Mouse (Mus musculus) intestine, postnatal 0 days (tissue): ENCODE results near the gene Enc1. TPM values are rescaled to one million over a fixed set of nuclear protein-coding genes. Genes with fewer than 3 reads are reported as not detected.

ENCODE experiments used
- ATAC-seq: fragments of 200-750 bp; cut with Nextera tagmentation; 2 replicates; pipeline ENCODE4 v1.8.0; 2017; ENCODE audit warnings: mild to moderate bottlenecking, moderate TSS enrichment, moderate library complexity
- H3K27ac ChIP-seq: fragments of 300-500 bp; sonication (generic); 2 replicates; pipeline ENCODE4 v1.5.1; 2014; ENCODE audit warnings: mild to moderate bottlenecking, low read depth, low read length, moderate library complexity
- H3K27me3 ChIP-seq: fragments of 300-500 bp; sonication (generic); replicated peaks from 2 replicates; pipeline ENCODE4 v1.6.1; 2014; ENCODE audit warnings: low read length, mixed read lengths; ENCODE audit not compliant: control insufficient read depth, insufficient read depth
- H3K36me3 ChIP-seq: fragments of 300-500 bp; sonication (generic); 2 replicates; pipeline ENCODE4 v1.6.1; 2014; ENCODE audit warnings: mild to moderate bottlenecking, moderate library complexity; ENCODE audit not compliant: control insufficient read depth, insufficient read depth
- H3K4me1 ChIP-seq: fragments of 300-500 bp; sonication (generic); replicated peaks from 2 replicates; pipeline ENCODE4 v1.6.1; 2014; ENCODE audit warnings: antibody characterized with exemption, low read length, mixed read lengths; ENCODE audit not compliant: control insufficient read depth, insufficient read depth
- H3K4me2 ChIP-seq: fragments of 300-500 bp; sonication (generic); replicated peaks from 2 replicates; pipeline ENCODE4 v1.6.1; 2014; ENCODE audit warnings: low read depth, mild to moderate bottlenecking, moderate library complexity
- H3K4me3 ChIP-seq: fragments of 300-500 bp; sonication (generic); 2 replicates; pipeline ENCODE4 v1.5.1; 2014; ENCODE audit warnings: low read depth, low read length
- H3K9ac ChIP-seq: fragments of 300-500 bp; sonication (generic); 2 replicates; pipeline ENCODE4 v1.6.1; 2014; ENCODE audit warnings: mild to moderate bottlenecking, low read depth, low read length
- H3K9me3 ChIP-seq: fragments of 300-500 bp; sonication (generic); 2 replicates; pipeline ENCODE4 v1.6.1; 2016; ENCODE audit warnings: mixed run types; ENCODE audit not compliant: control insufficient read depth
- CTCF ChIP-seq: sonication (generic); IDR thresholded peaks from 2 replicates; pipeline ENCODE4 v1.5.1; 2016; ENCODE audit warnings: low read depth, mild to moderate bottlenecking, control low read depth, antibody characterized with exemption, moderate library complexity
- WGBS: fragments of 180-500 bp; shearing (Covaris S2); extraction: QIAGEN DNeasy Blood & Tissue Kit; methylation state at CpG from one replicate; pipeline ENCODE4 v1.1.7; 2014; 5-methylcytosine and 5-hydroxymethylcytosine counted together
- polyA plus RNA-seq: library from polyadenylated mRNA; unstranded; fragments of >200 nt; fragmentation: Nextera tagmentation; extraction: Ambion mirVana; gene quantifications from 2 replicates; pipeline ENCODE4 v1.2.1, GENCODE M21; 2015

The Enc1 gene
- polyA plus RNA-seq, 1 experiment from 2014 or later, result 2.3 TPM

DNA sequence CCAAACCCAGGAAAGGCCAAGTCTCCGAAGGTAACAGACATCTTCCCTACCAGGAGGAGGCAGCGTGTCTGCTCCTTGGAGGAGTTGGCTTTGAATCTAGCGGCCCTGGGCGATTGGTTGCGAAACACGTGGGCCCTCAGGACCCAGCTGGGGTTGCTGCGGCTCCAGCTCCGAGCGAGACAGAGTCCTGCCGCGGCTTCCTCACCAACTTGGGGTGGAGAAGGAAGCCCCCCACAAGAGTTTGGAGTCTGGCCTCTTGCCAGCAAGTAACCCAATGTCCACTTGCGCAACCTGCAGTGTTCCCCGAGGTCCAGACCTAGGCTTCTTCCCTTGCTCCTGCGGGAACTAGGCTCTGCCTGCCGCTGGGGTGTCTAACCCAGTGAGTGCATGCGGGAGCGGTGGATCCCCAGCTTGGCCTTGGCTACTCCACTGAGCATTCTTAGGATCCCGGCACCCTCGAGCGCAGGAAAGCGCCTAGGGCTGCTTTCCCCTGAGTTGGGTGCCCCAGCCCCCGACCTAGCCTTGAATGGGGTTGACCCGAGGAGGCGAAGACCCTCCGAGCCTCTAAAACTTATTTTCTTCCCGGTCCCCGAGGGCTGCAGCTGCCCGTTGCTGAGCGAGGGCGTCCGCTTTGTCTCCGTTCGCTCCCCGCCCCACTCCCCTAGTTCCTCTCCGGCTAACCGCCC, 483 bp upstream of the Enc1 start:
- Histone ChIP-seq H3K27me3 (no peaks in the 10 kb centered on the region), H3K4me1 (peaks cover 18% of the 10 kb centered on the region; the same call in 1 of the 2 replicates), H3K9me3 (no peaks in the 10 kb centered on the region), H3K4me2 (peak overlapping the region; percentile 73), H3K9ac (peak overlapping the region; percentile 55), H3K4me3 (peak overlapping the region; percentile 86), H3K27ac (peak overlapping the region; percentile 88), H3K36me3 (peaks cover 8% of the 10 kb centered on the region)
- 1% methylated on average over 34 of the region's 36 CpGs for WGBS
- TF ChIP-seq CTCF, result peak; percentile 76
- peak; percentile 62 for ATAC-seq

- ATAC-seq, result no peak
- H3K4me1 ChIP-seq, result peaks cover 18% of the 10 kb centered on the region; the same call in 1 of the 2 replicates
Measured at GRCm38 (mm10) chr13:97241787-97242280, 929 bp downstream of the Enc1 start.

DNA sequence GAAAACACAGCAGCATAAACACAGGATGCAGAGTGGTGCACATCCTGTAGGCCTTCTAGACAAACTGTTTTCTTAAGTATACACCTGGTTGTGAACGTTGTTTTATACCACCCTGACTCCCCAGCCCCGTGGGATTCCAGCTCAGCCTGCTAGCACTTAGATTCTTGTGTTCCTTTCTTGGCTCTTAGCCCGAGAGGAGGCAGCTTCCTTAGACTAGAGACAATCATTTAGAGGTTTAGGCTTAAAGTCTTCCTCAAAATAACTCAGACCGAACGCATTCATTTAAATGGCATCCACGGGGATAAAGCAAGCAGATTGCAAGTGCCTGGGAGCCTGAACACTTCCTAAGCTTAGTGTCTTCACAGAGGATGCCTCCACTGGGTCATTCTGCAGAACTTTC, 1.8 kb downstream of the Enc1 start:
- Histone ChIP-seq H3K9ac (peak overlapping the region; percentile 80; the same call in 1 of the 2 replicates), H3K4me3 (peak overlapping the region; percentile 86), H3K9me3 (no peaks in the 10 kb centered on the region), H3K36me3 (peaks cover 30% of the 10 kb centered on the region), H3K27ac (no peak overlapping the region), H3K27me3 (no peaks in the 10 kb centered on the region), H3K4me2 (peak overlapping the region; percentile 73), H3K4me1 (peaks cover 17% of the 10 kb centered on the region; the same call in 1 of the 2 replicates)
- ATAC-seq, result no peak
- no peak for TF ChIP-seq CTCF
- WGBS, result 13% methylated on average over 6 of the region's 6 CpGs

More at GRCm38 (mm10) chr13:97241787-97242280, 929 bp downstream of the Enc1 start:
- Histone ChIP-seq H3K27me3 (no peaks in the 10 kb centered on the region), H3K9ac (peak overlapping the region; percentile 80), H3K4me2 (peak overlapping the region; percentile 73), H3K27ac (peak overlapping the region; percentile 62), H3K36me3 (peaks cover 22% of the 10 kb centered on the region), H3K4me3 (peak overlapping the region; percentile 86), H3K9me3 (no peaks in the 10 kb centered on the region)
- no peak for TF ChIP-seq CTCF
- WGBS, result under 1% methylated on average over 20 of the region's 20 CpGs

DNA sequence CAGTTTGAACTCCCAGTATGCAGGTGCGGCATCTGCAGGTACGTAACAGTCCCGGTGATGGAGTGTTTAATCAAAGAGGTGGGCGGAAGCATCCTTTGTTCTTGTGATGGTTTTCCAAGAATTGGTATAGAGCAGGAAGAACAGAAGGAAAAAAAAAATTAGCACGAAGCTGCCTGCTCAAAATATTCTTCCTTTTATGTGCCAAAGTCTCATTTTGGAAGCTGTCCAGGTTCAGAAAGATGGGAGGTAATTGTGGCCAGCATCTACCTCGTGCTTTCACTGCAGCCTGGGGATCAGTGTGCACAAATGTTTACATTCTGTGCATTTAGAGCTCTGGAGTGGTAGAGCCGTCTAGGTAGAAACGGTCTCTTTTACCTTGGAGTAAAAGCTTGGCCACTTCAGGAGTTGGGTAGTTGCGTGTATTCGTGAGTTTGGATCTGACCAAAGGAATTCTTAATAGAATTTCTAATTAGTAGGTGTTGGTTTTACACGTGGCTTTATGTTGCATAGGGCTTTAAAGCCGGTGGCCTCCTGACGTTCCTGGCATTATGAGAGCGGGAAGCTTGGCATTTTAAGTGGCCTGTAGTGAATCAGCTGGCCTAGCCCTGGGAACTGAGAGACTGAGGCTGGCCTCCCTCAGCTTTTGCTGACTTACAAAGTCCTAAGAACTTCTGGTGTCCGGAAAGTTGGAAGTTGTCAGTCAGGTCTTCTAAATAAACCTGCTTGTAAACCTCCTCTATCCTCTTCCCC, 3.2 kb downstream of the Enc1 start:
- H3K9me3 ChIP-seq, result no peaks in the 10 kb centered on the region
- H3K4me3 ChIP-seq, result no peak overlapping the region
- peak overlapping the region; percentile 73 for H3K4me2 ChIP-seq
- H3K9ac ChIP-seq, result no peak overlapping the region
- 46% methylated on average over 15 of the region's 15 CpGs for WGBS
- peaks cover 14% of the 10 kb centered on the region; the same call in 1 of the 2 replicates for H3K4me1 ChIP-seq
- H3K27ac ChIP-seq, result no peak overlapping the region
- no peaks in the 10 kb centered on the region for H3K27me3 ChIP-seq
- ATAC-seq, result no peak
- TF ChIP-seq CTCF, result no peak
- peaks cover 38% of the 10 kb centered on the region for H3K36me3 ChIP-seq

DNA sequence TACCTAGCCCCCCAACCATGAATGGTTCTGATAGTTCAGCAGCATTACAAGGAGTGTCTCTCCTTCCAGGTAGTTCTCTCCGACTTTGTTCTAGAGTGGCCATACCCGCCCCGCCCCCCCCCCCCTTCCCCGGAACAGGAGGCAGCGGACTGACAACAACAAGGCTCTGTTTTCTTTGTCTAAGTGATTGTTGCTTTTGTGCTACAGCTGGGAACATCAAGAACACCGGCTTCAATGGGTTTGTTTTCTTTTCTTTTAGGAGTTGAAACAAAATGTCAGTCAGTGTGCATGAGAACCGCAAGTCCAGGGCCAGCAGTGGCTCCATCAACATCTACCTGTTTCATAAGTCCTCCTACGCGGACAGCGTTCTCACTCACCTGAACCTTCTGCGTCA, 3.8 kb downstream of the Enc1 start:
- no peaks in the 10 kb centered on the region for H3K27me3 ChIP-seq
- H3K4me1 ChIP-seq, result peaks cover 10% of the 10 kb centered on the region; the same call in 1 of the 2 replicates
- TF ChIP-seq CTCF, result no peak
- H3K36me3 ChIP-seq, result peaks cover 38% of the 10 kb centered on the region
- H3K4me3 ChIP-seq, result no peak overlapping the region
- no peak overlapping the region for H3K9ac ChIP-seq
- H3K9me3 ChIP-seq, result no peaks in the 10 kb centered on the region
- no peak for ATAC-seq
- no peak overlapping the region for H3K4me2 ChIP-seq
- 80% methylated on average over 9 of the region's 11 CpGs for WGBS
- no peak overlapping the region for H3K27ac ChIP-seq

- 89% methylated on average over 12 of the region's 12 CpGs for WGBS
- Histone ChIP-seq H3K4me2 (no peak overlapping the region), H3K9ac (no peak overlapping the region)
Measured at GRCm38 (mm10) chr13:97245157-97245556, 4.3 kb downstream of the Enc1 start.

More at GRCm38 (mm10) chr13:97245157-97245556, 4.3 kb downstream of the Enc1 start:
- no peak for TF ChIP-seq CTCF
- Histone ChIP-seq H3K4me1 (peaks cover 9% of the 10 kb centered on the region; the same call in 1 of the 2 replicates), H3K36me3 (peaks cover 38% of the 10 kb centered on the region), H3K27me3 (no peaks in the 10 kb centered on the region), H3K27ac (no peak overlapping the region), H3K9me3 (no peaks in the 10 kb centered on the region), H3K4me3 (no peak overlapping the region)
- no peak for ATAC-seq
